Mouse (Mus musculus) hindbrain, embryonic 15.5 days (tissue): Measurements from ENCODE around the gene Epas1. TPM values are rescaled to one million over a fixed set of nuclear protein-coding genes. Genes with fewer than 3 reads are reported as not detected.
A peak's percentile ranks its signal among the peaks of the same experiment; 100 is the strongest.

Source experiments
- ATAC-seq: fragments of 200-750 bp; cut with Nextera tagmentation; 2 replicates; pipeline ENCODE4 v1.8.0; 2017; ENCODE audit warnings: low read depth, moderate number of reproducible peaks, moderate TSS enrichment; ENCODE audit not compliant: low FRiP score
- H3K27ac ChIP-seq: fragments of 300-500 bp; sonication (generic); replicated peaks from 2 replicates; pipeline ENCODE4 v1.5.1; 2015; ENCODE audit warnings: mild to moderate bottlenecking, inconsistent platforms
- H3K27me3 ChIP-seq: fragments of 300-500 bp; sonication (generic); 2 replicates; pipeline ENCODE4 v1.6.1; 2015; ENCODE audit warnings: control low read depth, inconsistent platforms
- H3K36me3 ChIP-seq: fragments of 300-500 bp; sonication (generic); 2 replicates; pipeline ENCODE4 v1.6.1; 2015; ENCODE audit warnings: control low read depth, inconsistent platforms
- H3K4me1 ChIP-seq: fragments of 300-500 bp; sonication (generic); replicated peaks from 2 replicates; pipeline ENCODE4 v1.6.1; 2015; ENCODE audit warnings: control low read depth, inconsistent platforms
- H3K4me2 ChIP-seq: fragments of 300-500 bp; sonication (generic); 2 replicates; pipeline ENCODE4 v1.6.1; 2015; ENCODE audit warnings: moderate library complexity, mild to moderate bottlenecking, inconsistent platforms
- H3K4me3 ChIP-seq: fragments of 300-500 bp; sonication (generic); 2 replicates; pipeline ENCODE4 v1.5.1; 2015; ENCODE audit warnings: mild to moderate bottlenecking, inconsistent platforms
- H3K9ac ChIP-seq: fragments of 300-500 bp; sonication (generic); 2 replicates; pipeline ENCODE4 v1.6.1; 2015; ENCODE audit warnings: inconsistent platforms
- H3K9me3 ChIP-seq: fragments of 300-500 bp; sonication (generic); 2 replicates; pipeline ENCODE4 v1.6.1; 2016; ENCODE audit warnings: control low read depth, inconsistent platforms
- WGBS: fragments of 180-500 bp; shearing (Covaris S2); methylation state at CpG from one replicate; pipeline ENCODE4 v1.1.7; 2015; 5-methylcytosine and 5-hydroxymethylcytosine counted together
- polyA plus RNA-seq: library from polyadenylated mRNA; unstranded; fragments of >200 nt; fragmentation: Nextera tagmentation; extraction: Ambion mirVana; gene quantifications from 2 replicates; pipeline ENCODE4 v1.2.1, GENCODE M21; 2015

Epas1 gene
- polyA plus RNA-seq, 1 experiment from 2014 or later: 6.3 TPM

DNA sequence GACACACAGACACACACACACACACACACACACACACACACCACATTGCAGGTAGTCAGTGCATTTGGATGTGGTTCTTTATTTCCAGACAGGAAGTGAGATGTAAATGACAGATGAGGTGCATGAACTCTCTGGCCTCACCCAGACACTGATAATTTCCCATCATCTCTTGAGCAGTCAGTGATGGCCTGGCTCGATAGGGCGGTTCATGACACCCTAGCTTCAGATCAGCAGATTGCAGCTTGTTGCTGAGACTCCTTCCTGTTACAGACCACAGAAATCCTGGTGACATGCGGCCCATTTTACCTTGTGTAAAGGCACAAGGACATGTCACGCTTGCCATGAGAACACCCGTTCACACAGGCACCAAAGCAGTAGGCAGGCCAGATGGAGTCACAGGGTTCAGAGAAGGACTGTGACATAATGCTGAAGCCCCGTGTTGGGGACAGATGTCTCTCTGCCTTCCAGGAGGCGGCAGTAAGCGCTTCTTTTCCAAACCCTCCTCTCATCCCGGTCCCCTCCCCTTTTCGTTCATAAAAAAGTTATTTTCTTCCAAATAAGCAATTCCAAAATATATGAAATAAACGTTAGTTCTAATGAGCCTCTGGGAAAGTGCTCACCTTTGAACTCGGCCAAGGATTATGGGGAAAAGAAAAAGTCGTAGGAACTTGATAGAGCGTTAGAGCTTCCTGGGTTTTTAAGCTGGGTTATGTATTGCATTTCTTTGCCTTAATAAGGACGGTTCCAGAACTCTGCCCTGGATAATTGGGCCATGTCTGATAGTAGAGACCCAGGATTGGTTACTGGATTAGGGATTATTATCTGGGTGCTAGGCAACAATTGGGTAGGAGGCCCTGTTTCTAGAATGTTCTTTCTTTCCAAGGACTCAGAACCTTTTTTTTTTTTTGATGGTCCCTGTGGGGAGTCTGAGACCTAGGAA is 26.0 kb downstream of the Epas1 start:
- no peaks in the 10 kb centered on the region for H3K36me3 ChIP-seq
- WGBS: 72% methylated on average over 15 of the region's 15 CpGs
- H3K27ac ChIP-seq: no peak overlapping the region
- H3K27me3 ChIP-seq: no peaks in the 10 kb centered on the region
- H3K4me1 ChIP-seq: peaks cover 17% of the 10 kb centered on the region; the same call in 1 of the 2 replicates
- H3K4me3 ChIP-seq: no peak overlapping the region
- no peak overlapping the region for H3K4me2 ChIP-seq
- no peaks in the 10 kb centered on the region for H3K9me3 ChIP-seq
- H3K9ac ChIP-seq: no peak overlapping the region
- ATAC-seq: no peak

DNA sequence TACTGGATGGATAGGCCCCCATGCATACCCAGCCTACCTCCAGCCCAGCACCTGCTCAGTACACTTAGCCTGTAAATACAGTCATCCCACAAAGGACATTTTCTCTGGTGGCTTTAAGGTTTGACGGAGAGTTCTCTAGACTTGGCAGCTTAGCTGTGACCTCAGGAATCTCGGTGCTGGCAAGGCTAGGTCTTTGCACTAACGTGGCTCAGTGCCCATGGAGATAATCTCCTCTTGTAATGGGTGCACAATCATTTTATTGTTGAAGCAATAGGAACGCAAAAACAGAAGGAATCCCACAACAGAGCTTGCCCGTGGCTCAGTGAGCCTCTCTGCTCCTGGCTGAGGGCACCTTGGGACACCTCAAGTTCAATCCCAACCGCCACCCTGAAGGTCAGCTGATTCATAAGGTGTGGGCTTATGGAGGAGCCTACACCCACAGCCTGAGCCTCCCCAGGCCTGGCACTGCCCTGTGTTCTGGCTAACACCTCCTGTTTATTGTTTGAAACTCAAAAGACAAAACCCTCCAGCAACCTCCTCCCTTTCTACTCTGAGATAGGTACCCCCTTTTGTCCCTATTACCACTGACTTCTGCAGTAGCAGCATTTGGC is 27.3 kb downstream of the Epas1 start:
- no peak for ATAC-seq
- WGBS: 64% methylated on average over 6 of the region's 6 CpGs
- Histone ChIP-seq H3K4me2 (no peak overlapping the region), H3K4me3 (no peak overlapping the region), H3K9me3 (no peaks in the 10 kb centered on the region), H3K27me3 (no peaks in the 10 kb centered on the region), H3K4me1 (peaks cover 21% of the 10 kb centered on the region; the same call in 1 of the 2 replicates), H3K27ac (no peak overlapping the region), H3K9ac (no peak overlapping the region), H3K36me3 (no peaks in the 10 kb centered on the region)

DNA sequence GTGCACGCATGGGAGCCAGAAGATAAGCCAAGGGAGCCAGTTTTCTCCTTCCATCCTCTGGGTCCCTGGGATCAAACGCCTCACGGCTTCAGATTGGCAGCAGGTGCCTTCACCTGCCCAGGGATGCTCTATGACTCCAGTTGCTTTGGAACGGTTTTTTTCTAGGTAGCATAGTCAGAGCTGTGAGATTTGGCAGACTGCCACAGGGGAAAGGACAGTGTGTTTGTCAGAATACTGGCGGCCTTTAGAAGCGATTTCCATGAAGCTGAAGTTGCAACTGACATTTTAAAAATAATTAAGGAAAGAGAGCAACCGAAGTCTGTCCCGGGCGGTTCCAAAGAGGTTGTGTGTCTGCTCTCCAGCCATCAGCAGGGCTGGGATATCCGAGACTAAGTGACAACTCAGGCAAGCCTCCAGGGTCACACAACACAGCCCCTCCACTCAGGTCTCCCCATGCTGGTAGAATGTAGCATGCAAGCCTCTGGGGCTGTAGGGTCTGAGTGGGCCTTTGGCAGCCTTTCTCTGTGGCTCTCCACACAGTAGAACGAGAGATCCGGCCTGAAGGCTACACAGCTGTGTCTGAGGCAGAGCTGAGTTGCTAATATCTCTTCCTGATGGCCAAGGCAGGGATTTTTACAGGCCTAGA is 28.4 kb downstream of the Epas1 start:
- no peak overlapping the region for H3K9ac ChIP-seq
- H3K27ac ChIP-seq: peak overlapping the region; percentile 25; the same call in 1 of the 2 replicates

DNA sequence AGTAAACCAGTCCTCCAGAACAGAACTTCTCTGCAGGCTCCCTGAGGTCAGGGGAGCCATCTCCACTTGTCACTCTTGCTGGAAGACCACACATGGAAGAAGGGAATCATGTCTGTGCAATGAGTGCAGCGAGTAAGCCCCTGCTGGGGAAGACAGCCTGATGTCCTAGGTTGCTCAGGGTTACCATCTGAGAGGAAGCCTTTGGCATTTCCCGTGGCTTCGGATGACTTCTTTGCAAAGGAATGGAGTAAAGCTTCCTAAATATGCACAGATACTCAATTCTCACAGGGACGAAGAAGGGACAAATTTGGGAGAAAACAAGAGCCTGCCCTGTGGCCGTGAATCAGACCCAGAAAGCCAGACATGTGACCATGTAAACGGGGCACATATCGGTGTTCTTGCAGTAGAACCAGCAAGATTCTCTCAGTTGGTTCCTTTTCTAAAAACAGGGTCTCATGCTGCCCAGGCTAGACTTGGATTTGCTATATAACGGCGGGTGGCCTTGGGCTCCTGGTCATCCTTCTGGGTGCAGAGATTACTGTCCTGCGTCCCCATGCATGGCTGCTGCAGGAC is 31.0 kb downstream of the Epas1 start:
- H3K4me1 ChIP-seq: peaks cover 27% of the 10 kb centered on the region; the same call in 1 of the 2 replicates
- no peaks in the 10 kb centered on the region for H3K9me3 ChIP-seq
- H3K27me3 ChIP-seq: no peaks in the 10 kb centered on the region
- 73% methylated on average over 10 of the region's 10 CpGs for WGBS
- H3K27ac ChIP-seq: no peak overlapping the region
- no peak overlapping the region for H3K9ac ChIP-seq
- no peak for ATAC-seq
- H3K36me3 ChIP-seq: no peaks in the 10 kb centered on the region
- no peak overlapping the region for H3K4me2 ChIP-seq
- no peak overlapping the region for H3K4me3 ChIP-seq

More for the DNA sequence above, 28.4 kb downstream of the Epas1 start:
- Histone ChIP-seq H3K27me3 (no peaks in the 10 kb centered on the region), H3K4me1 (peaks cover 23% of the 10 kb centered on the region; the same call in 1 of the 2 replicates), H3K9me3 (no peaks in the 10 kb centered on the region), H3K36me3 (no peaks in the 10 kb centered on the region), H3K4me2 (no peak overlapping the region), H3K4me3 (no peak overlapping the region)
- no peak for ATAC-seq
- 63% methylated on average over 12 of the region's 12 CpGs for WGBS

DNA sequence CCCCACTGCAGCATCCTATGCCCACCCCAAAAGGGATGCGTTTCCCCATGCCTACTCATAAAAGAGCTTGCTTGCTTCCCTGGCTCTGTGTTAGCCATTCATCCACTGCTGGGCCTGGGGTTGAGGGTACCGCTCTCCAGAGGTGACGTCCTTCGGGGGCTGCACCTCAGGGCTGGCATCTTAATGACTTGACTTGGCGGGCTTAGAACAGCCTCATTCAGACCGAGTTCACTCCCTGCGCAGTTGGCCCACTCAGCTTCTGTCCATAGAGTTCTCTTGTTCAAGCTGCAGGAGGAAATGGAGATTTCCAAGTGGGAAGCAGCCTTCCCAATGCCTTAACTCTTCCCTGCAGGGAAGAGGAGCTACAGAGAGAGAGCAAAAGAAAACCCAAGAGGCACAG is 32.1 kb downstream of the Epas1 start:
- Histone ChIP-seq H3K27ac (no peak overlapping the region), H3K4me1 (peaks cover 25% of the 10 kb centered on the region; the same call in 1 of the 2 replicates), H3K4me3 (no peak overlapping the region), H3K27me3 (no peaks in the 10 kb centered on the region), H3K9ac (no peak overlapping the region), H3K9me3 (no peaks in the 10 kb centered on the region), H3K4me2 (no peak overlapping the region), H3K36me3 (no peaks in the 10 kb centered on the region)
- WGBS: 49% methylated on average over 7 of the region's 7 CpGs
- ATAC-seq: no peak

DNA sequence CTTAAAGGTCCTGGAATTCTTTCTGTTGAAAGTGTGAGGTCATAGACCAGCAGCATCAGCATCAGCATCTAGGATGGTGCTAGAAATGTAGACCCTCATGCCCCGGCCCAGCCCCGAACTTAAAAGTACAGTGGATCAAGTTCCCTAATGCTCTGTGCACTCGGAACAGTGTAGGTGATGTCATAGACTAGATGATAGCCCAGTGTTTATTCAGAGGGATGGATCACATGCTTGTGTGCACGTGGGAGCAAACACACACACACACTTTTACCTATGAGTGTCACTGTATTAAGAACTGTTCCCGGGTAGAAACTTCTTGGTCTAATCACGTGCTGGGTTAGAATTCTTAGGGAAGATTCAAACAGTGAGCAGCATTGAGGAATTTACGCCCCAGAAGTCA is 33.0 kb downstream of the Epas1 start:
- no peak overlapping the region for H3K9ac ChIP-seq
- H3K9me3 ChIP-seq: no peaks in the 10 kb centered on the region
- no peak overlapping the region for H3K27ac ChIP-seq
- H3K27me3 ChIP-seq: no peaks in the 10 kb centered on the region
- no peak overlapping the region for H3K4me2 ChIP-seq
- H3K4me3 ChIP-seq: no peak overlapping the region
- WGBS: 90% methylated on average over 7 of the region's 7 CpGs
- no peaks in the 10 kb centered on the region for H3K36me3 ChIP-seq
- no peak for ATAC-seq
- H3K4me1 ChIP-seq: peaks cover 25% of the 10 kb centered on the region; the same call in 1 of the 2 replicates

DNA sequence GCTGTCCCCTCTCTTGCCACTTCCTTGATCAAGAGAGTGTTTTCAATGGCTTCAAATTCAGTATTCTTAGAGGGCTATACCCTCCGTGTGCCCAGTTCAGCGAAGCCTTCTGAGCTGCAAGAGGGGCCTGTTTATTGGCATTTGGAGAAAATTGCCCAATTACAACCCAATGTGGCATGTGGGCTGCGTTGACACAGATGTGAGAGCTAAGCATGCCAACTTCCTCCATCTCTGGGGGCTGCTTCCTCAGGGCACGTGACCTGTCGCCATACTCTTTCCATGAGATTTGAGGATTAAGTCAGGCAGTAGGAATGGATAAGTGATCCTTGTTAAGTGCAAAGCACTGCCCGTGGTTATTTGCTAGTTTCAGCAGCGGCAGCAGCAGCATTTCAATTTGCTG is 34.3 kb downstream of the Epas1 start:
- Histone ChIP-seq H3K9ac (no peak overlapping the region), H3K27ac (no peak overlapping the region), H3K27me3 (no peaks in the 10 kb centered on the region), H3K4me3 (no peak overlapping the region), H3K36me3 (no peaks in the 10 kb centered on the region), H3K9me3 (no peaks in the 10 kb centered on the region), H3K4me1 (0 out of 2 replicates have a peak, but pooled peaks cover 16% of the 10 kb centered on the region), H3K4me2 (no peak overlapping the region)
- ATAC-seq: no peak
- WGBS: 70% methylated on average over 7 of the region's 7 CpGs

DNA sequence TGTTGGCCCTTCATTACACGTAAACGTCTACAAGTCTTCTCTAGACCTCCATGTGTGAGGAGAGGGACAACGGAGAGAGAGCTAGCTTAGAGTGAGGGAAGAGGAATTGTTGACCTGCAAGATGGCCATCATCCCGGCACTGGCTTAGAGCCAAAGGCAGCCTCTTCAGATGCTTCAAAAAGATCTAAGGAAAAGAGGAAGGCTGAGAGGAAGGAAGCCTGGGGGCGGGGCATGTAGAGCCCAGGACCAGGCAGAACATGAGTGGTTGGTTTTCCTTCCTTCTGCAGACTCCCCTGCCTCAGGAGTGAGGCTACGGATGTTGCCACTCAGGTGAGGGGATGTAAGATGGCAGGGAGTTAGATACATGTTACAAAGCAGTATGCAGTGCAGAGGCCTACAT is 34.8 kb downstream of the Epas1 start:
- H3K27ac ChIP-seq: no peak overlapping the region
- ATAC-seq: no peak
- H3K9ac ChIP-seq: no peak overlapping the region
- no peaks in the 10 kb centered on the region for H3K36me3 ChIP-seq
- no peaks in the 10 kb centered on the region for H3K9me3 ChIP-seq
- no peak overlapping the region for H3K4me2 ChIP-seq
- 82% methylated on average over 6 of the region's 6 CpGs for WGBS
- H3K4me1 ChIP-seq: 0 out of 2 replicates have a peak, but pooled peaks cover 16% of the 10 kb centered on the region
- no peaks in the 10 kb centered on the region for H3K27me3 ChIP-seq
- H3K4me3 ChIP-seq: no peak overlapping the region

DNA sequence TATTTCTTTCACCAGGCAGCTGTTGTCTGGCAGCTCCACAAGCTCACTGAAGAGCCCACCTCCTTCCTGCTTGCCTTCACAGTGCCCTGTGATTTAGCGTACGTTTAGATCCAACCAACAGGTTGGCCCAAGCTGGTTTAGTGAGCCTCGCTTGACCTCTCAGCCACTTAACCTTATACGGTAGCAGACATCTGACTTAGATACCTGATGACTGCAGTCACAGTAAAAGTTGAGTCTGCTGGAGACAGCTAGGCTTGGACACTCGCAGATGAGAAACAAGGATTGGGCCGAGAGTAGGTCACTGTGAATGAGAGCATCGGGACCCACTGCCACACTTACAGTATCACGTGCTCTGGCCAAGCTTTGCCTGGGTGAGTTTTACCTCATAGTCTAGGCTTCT is 38.4 kb downstream of the Epas1 start:
- Histone ChIP-seq H3K27ac (no peak overlapping the region), H3K4me1 (0 out of 2 replicates have a peak, but pooled peaks cover 4% of the 10 kb centered on the region), H3K9ac (no peak overlapping the region), H3K9me3 (no peaks in the 10 kb centered on the region), H3K36me3 (no peaks in the 10 kb centered on the region), H3K27me3 (no peaks in the 10 kb centered on the region), H3K4me2 (no peak overlapping the region), H3K4me3 (no peak overlapping the region)
- 92% methylated on average over 8 of the region's 8 CpGs for WGBS
- ATAC-seq: no peak

DNA sequence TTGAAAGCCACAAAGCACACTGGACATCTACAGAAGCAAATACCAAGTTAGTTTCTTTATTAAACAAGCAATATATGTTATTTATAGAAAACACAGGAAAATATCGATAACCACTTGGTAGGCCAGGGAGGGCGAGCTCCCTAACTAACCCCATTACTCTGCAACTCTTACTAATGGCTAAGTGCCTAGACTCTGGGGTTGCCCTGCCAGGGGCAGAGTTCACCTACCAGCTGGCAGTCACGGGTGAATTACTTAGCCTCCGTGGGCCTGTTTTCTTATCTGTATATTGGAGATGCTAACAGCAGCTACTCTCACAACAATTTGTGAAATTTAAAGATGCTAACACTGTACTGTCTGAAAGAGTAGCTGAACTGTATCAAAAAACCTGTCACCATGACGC is 42.3 kb downstream of the Epas1 start:
- H3K4me3 ChIP-seq: no peak overlapping the region
- no peak overlapping the region for H3K4me2 ChIP-seq
- H3K4me1 ChIP-seq: 0 out of 2 replicates have a peak, but pooled peaks cover 2% of the 10 kb centered on the region
- WGBS: 86% methylated on average over 5 of the region's 5 CpGs
- H3K36me3 ChIP-seq: no peaks in the 10 kb centered on the region
- no peak for ATAC-seq
- H3K9me3 ChIP-seq: no peaks in the 10 kb centered on the region
- H3K27me3 ChIP-seq: no peaks in the 10 kb centered on the region
- no peak overlapping the region for H3K27ac ChIP-seq
- H3K9ac ChIP-seq: no peak overlapping the region

DNA sequence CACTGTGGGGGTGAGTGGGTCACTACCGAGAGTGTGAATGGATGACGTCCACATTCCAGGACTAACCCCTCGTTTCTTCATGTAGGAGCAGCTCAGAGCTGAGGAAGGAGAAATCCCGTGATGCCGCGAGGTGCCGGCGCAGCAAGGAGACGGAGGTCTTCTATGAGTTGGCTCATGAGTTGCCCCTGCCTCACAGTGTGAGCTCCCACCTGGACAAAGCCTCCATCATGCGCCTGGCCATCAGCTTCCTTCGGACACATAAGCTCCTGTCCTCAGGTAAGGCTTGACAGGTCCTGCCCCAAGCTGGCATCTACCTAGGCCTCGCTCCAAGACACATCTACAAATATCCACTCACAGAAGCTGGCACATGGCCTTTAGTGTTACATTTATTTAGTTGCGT is 43.5 kb downstream of the Epas1 start:
- 97% methylated on average over 13 of the region's 13 CpGs for WGBS
- H3K9me3 ChIP-seq: no peaks in the 10 kb centered on the region
- no peak overlapping the region for H3K27ac ChIP-seq
- no peaks in the 10 kb centered on the region for H3K27me3 ChIP-seq
- no peaks in the 10 kb centered on the region for H3K36me3 ChIP-seq
- no peak overlapping the region for H3K4me2 ChIP-seq
- no peak overlapping the region for H3K9ac ChIP-seq
- peaks cover 11% of the 10 kb centered on the region for H3K4me1 ChIP-seq
- no peak overlapping the region for H3K4me3 ChIP-seq
- ATAC-seq: no peak
